ENCODE assay signal across 14 mouse cellular contexts in genomic region chr5:144372177-144372576, GRCm38 (mm10). TPM values are rescaled to one million over a fixed set of nuclear protein-coding genes. Genes with fewer than 3 reads are reported as not detected.
DNase-seq lines count a peak whose midpoint lies in the region; ATAC-seq and TF ChIP-seq lines count a peak whose summit lies in the region.
"Had no signal": no experiment of that assay in that cellular context is flagged by ENCODE, and none has a peak within 500 bp of the region (broad histone marks: within the 10 kb centered on the region; RNA-seq: fewer than 3 reads in every experiment).

No protein-coding gene starts in this region.

- no peak for TF ChIP-seq CTCF in heart, postnatal 0 days (IDR thresholded peaks at IDR 0.05; ENCODE audit: low read depth)
- no peak for TF ChIP-seq CTCF in liver, postnatal 0 days (IDR thresholded peaks at IDR 0.05; ENCODE audit: low read depth)

- peak; percentile 24; the same call in 1 of the 2 replicates for ATAC-seq in heart, postnatal 0 days (ENCODE audit: insufficient read depth, low read depth)
- ATAC-seq in heart, embryonic 11.5 days (replicated peaks; ENCODE audit: insufficient number of reproducible peaks, low FRiP score, low TSS enrichment) = no peak
- peak; percentile 81 for ATAC-seq in intestine, embryonic 14.5 days (replicated peaks; ENCODE audit: low FRiP score, low TSS enrichment, low read depth)
- ATAC-seq in liver, postnatal 0 days = peak; percentile 95
- ATAC-seq in midbrain, embryonic 16.5 days = no peak
- ATAC-seq: hindbrain, embryonic 16.5 days had no signal

- H3K4me1 ChIP-seq in heart, postnatal 0 days (ENCODE audit: control insufficient read depth, insufficient read depth) = no peaks in the 10 kb centered on the region
- peaks cover 3% of the 10 kb centered on the region for H3K4me1 ChIP-seq in heart, embryonic 11.5 days (ENCODE audit: control insufficient read depth, insufficient read depth, low read length)
- H3K4me1 ChIP-seq in intestine, embryonic 14.5 days (replicated peaks; ENCODE audit: control insufficient read depth, insufficient read depth, low read length) = no peaks in the 10 kb centered on the region
- H3K4me1 ChIP-seq in liver, postnatal 0 days (ENCODE audit: insufficient read depth) = 0 out of 2 replicates have a peak, but pooled peaks cover 3% of the 10 kb centered on the region
- no peaks in the 10 kb centered on the region for H3K4me1 ChIP-seq in midbrain, embryonic 16.5 days (ENCODE audit: control insufficient read depth, insufficient read depth, low read length)
- H3K4me1 ChIP-seq in hindbrain, embryonic 10.5 days (replicated peaks) = peaks cover 8% of the 10 kb centered on the region
- H3K4me1 ChIP-seq: megakaryocyte, embryonic 14.5 days had no signal

- no peaks in the 10 kb centered on the region for H3K9me3 ChIP-seq in heart, postnatal 0 days (replicated peaks; ENCODE audit: control insufficient read depth, low read length)
- H3K9me3 ChIP-seq in heart, embryonic 11.5 days (replicated peaks; ENCODE audit: control insufficient read depth, low read length) = no peaks in the 10 kb centered on the region
- no peaks in the 10 kb centered on the region for H3K9me3 ChIP-seq in intestine, embryonic 14.5 days (ENCODE audit: control insufficient read depth, low read length)
- no peaks in the 10 kb centered on the region for H3K9me3 ChIP-seq in liver, postnatal 0 days (ENCODE audit: low read length)
- H3K9me3 ChIP-seq in midbrain, embryonic 16.5 days (replicated peaks; ENCODE audit: control insufficient read depth, low read length, poor library complexity, severe bottlenecking) = no peaks in the 10 kb centered on the region
- peaks cover under 1% of the 10 kb centered on the region; the same call in 1 of the 2 replicates for H3K9me3 ChIP-seq in hindbrain, embryonic 10.5 days

- no peak overlapping the region for H3K9ac ChIP-seq in heart, postnatal 0 days (replicated peaks; ENCODE audit: low read depth, low read length)
- H3K9ac ChIP-seq in heart, embryonic 11.5 days (ENCODE audit: low read depth, low read length) = no peak overlapping the region
- H3K9ac ChIP-seq in intestine, embryonic 14.5 days (ENCODE audit: low read length) = no peak overlapping the region
- H3K9ac ChIP-seq in liver, postnatal 0 days (replicated peaks) = no peak overlapping the region
- H3K9ac ChIP-seq in midbrain, embryonic 16.5 days (ENCODE audit: low read depth, low read length) = no peak overlapping the region
- H3K9ac ChIP-seq: heart, embryonic 12.5 days had no signal

- 37% methylated on average over 2 of the region's 2 CpGs for WGBS in heart, postnatal 0 days
- 24% methylated on average over 2 of the region's 2 CpGs for WGBS in heart, embryonic 11.5 days (ENCODE audit: insufficient replicate concordance)
- 38% methylated on average over 2 of the region's 2 CpGs for WGBS in intestine, embryonic 14.5 days
- WGBS in liver, postnatal 0 days (ENCODE audit: insufficient replicate concordance) = 51% methylated on average over 2 of the region's 2 CpGs
- WGBS in midbrain, embryonic 16.5 days = 75% methylated on average over 2 of the region's 2 CpGs
- WGBS in hindbrain, embryonic 10.5 days = 62% methylated on average over 2 of the region's 2 CpGs

- no peak for TF ChIP-seq EP300 in heart, postnatal 0 days (IDR thresholded peaks at IDR 0.05; ENCODE audit: low read depth)
- TF ChIP-seq EP300 in liver, postnatal 0 days (IDR thresholded peaks at IDR 0.05; ENCODE audit: low read depth) = peak; percentile 86

- H3K4me2 ChIP-seq in heart, postnatal 0 days (ENCODE audit: low read depth, low read length) = no peak overlapping the region
- H3K4me2 ChIP-seq in heart, embryonic 11.5 days = no peak overlapping the region
- H3K4me2 ChIP-seq in intestine, embryonic 14.5 days (ENCODE audit: low read length) = no peak overlapping the region
- H3K4me2 ChIP-seq in liver, postnatal 0 days (ENCODE audit: low read depth, low read length) = no peak overlapping the region
- H3K4me2 ChIP-seq in midbrain, embryonic 16.5 days (ENCODE audit: low read length) = no peak overlapping the region
- H3K4me2 ChIP-seq: heart, embryonic 12.5 days had no signal

- no peak overlapping the region for H3K27ac ChIP-seq in heart, postnatal 0 days (ENCODE audit: low read depth)
- no peak overlapping the region for H3K27ac ChIP-seq in heart, embryonic 11.5 days (ENCODE audit: low read depth, low read length)
- H3K27ac ChIP-seq in intestine, embryonic 14.5 days (ENCODE audit: low read depth) = no peak overlapping the region
- H3K27ac ChIP-seq in liver, postnatal 0 days (ENCODE audit: low read depth) = peak overlapping the region; percentile 94
- H3K27ac ChIP-seq in midbrain, embryonic 16.5 days (ENCODE audit: low read length) = no peak overlapping the region
- H3K27ac ChIP-seq in hindbrain, embryonic 10.5 days = no peak overlapping the region

- no peaks in the 10 kb centered on the region for H3K36me3 ChIP-seq in heart, postnatal 0 days (replicated peaks; ENCODE audit: control insufficient read depth, insufficient read depth, low read length)
- no peaks in the 10 kb centered on the region for H3K36me3 ChIP-seq in heart, embryonic 11.5 days (ENCODE audit: control insufficient read depth, insufficient read depth, low read length)
- no peaks in the 10 kb centered on the region for H3K36me3 ChIP-seq in intestine, embryonic 14.5 days (ENCODE audit: control insufficient read depth, insufficient read depth, low read length)
- H3K36me3 ChIP-seq in liver, postnatal 0 days (replicated peaks; ENCODE audit: insufficient read depth, low read length) = no peaks in the 10 kb centered on the region
- H3K36me3 ChIP-seq in midbrain, embryonic 16.5 days (ENCODE audit: control insufficient read depth, insufficient read depth, low read length) = no peaks in the 10 kb centered on the region
- H3K36me3 ChIP-seq in hindbrain, embryonic 10.5 days = no peaks in the 10 kb centered on the region
- H3K36me3 ChIP-seq: heart, embryonic 12.5 days had no signal

- no peak overlapping the region for H3K4me3 ChIP-seq in heart, postnatal 0 days (ENCODE audit: low read depth, low read length)
- H3K4me3 ChIP-seq in heart, embryonic 11.5 days (ENCODE audit: low read depth, low read length) = no peak overlapping the region
- no peak overlapping the region for H3K4me3 ChIP-seq in intestine, embryonic 14.5 days (ENCODE audit: low read depth, low read length)
- H3K4me3 ChIP-seq in liver, postnatal 0 days (ENCODE audit: low read depth, low read length) = no peak overlapping the region
- no peak overlapping the region for H3K4me3 ChIP-seq in midbrain, embryonic 16.5 days (ENCODE audit: low read depth, low read length)
- no peak overlapping the region for H3K4me3 ChIP-seq in hindbrain, embryonic 10.5 days
- H3K4me3 ChIP-seq: heart, embryonic 12.5 days; megakaryocyte, embryonic 14.5 days; myocyte had no signal

- no peak for DNase-seq in heart, postnatal 0 days (ENCODE audit: low spot score)
- peak; percentile 35 for DNase-seq in 3T3-L1 (ENCODE audit: low read depth, low spot score)
- no peak for DNase-seq in intestine, embryonic 14.5 days (ENCODE audit: low spot score)
- DNase-seq in liver, postnatal 0 days = peak; percentile 61
- no peak for DNase-seq in gastrocnemius, postnatal 25 days
- DNase-seq in hindbrain, embryonic 10.5 days (ENCODE audit: low spot score) = no peak
- DNase-seq: layer of hippocampus, adult 9-11 months; right cerebral cortex, postnatal 4 days had no signal

- H3K27me3 ChIP-seq in heart, postnatal 0 days (ENCODE audit: control insufficient read depth, insufficient read depth, low read length) = no peaks in the 10 kb centered on the region
- no peaks in the 10 kb centered on the region for H3K27me3 ChIP-seq in heart, embryonic 11.5 days (ENCODE audit: control insufficient read depth, insufficient read depth, low read length)
- no peaks in the 10 kb centered on the region for H3K27me3 ChIP-seq in intestine, embryonic 14.5 days (replicated peaks; ENCODE audit: control insufficient read depth, insufficient read depth, low read length)
- H3K27me3 ChIP-seq in liver, postnatal 0 days (ENCODE audit: insufficient read depth, low read length) = no peaks in the 10 kb centered on the region
- H3K27me3 ChIP-seq in midbrain, embryonic 16.5 days (ENCODE audit: control insufficient read depth, insufficient read depth, low read depth, low read length) = no peaks in the 10 kb centered on the region
- H3K27me3 ChIP-seq in hindbrain, embryonic 10.5 days (ENCODE audit: insufficient read depth, poor library complexity, severe bottlenecking) = no peaks in the 10 kb centered on the region
- H3K27me3 ChIP-seq: heart, embryonic 12.5 days had no signal

RNA-seq across cellular contexts. Expression of gene Baiap2l1, which starts 14.3 kb away (rescaled TPM):
- total RNA-seq in heart, postnatal 0 days (2014; rRNA removed; ENCODE audit: low replicate concordance) = 6.0 and 6.2 TPM in 2 replicates
- polyA plus RNA-seq in heart, postnatal 0 days (2015; fragmentation: Nextera tagmentation; extraction: Ambion mirVana) = 10.2 and 11.1 TPM in 2 replicates
- 7.8 and 8.5 TPM in 2 replicates for polyA plus RNA-seq in heart, embryonic 11.5 days (2014; fragmentation: Nextera tagmentation; extraction: Ambion mirVana)
- polyA plus RNA-seq in intestine, embryonic 14.5 days (2014; fragmentation: Nextera tagmentation; extraction: Ambion mirVana) = 12.6 and 16.7 TPM in 2 replicates
- polyA plus RNA-seq in liver, postnatal 0 days (2015; fragmentation: Nextera tagmentation; extraction: Ambion mirVana) = 12.3 and 13.3 TPM in 2 replicates
- polyA plus RNA-seq in midbrain, embryonic 16.5 days (2015; fragmentation: Nextera tagmentation; extraction: Ambion mirVana) = 1.2 TPM in 2 replicates
- total RNA-seq in gastrocnemius, postnatal 25 days (2021) = under 1 TPM; 0.35 to 0.84 TPM
- polyA plus RNA-seq in hindbrain, embryonic 10.5 days (2016; fragmentation: Nextera tagmentation; extraction: Ambion mirVana) = 3.8 and 5.2 TPM in 2 replicates

Comparison
In these comparisons a context has a peak if more than half of its experiments do, and no peak if none do; other contexts are left out.
1. ATAC-seq: peak in heart, postnatal 0 days (single experiment), intestine, embryonic 14.5 days (single experiment) and liver, postnatal 0 days (single experiment); none in heart, embryonic 11.5 days (single experiment) and midbrain, embryonic 16.5 days (single experiment).
2. DNase-seq: peak in 3T3-L1 (single experiment) and liver, postnatal 0 days (single experiment); none in heart, postnatal 0 days (single experiment), intestine, embryonic 14.5 days (single experiment), gastrocnemius, postnatal 25 days (single experiment) and hindbrain, embryonic 10.5 days (single experiment).